Mouse (Mus musculus) thymus, adult 2 months (tissue): ENCODE measurements around the gene Sirt7. TPM values are rescaled to one million over a fixed set of nuclear protein-coding genes. Genes with fewer than 3 reads are reported as not detected.

Source experiments
- DNase-seq: peaks from one replicate; pipeline ENCODE4 v3.0.0; 2021
- H3K27ac ChIP-seq: fragments of 200-500 bp; 2 replicates; pipeline ENCODE4 v1.5.1; 2012; ENCODE audit warnings: low read length, control low read depth; ENCODE audit not compliant: control insufficient read depth, insufficient read depth
- H3K27me3 ChIP-seq: fragments of 200-500 bp; 2 replicates; pipeline ENCODE4 v1.6.1; 2012; ENCODE audit warnings: mild to moderate bottlenecking, low read length, moderate library complexity, mixed read lengths; ENCODE audit not compliant: control insufficient read depth, insufficient read depth
- H3K36me3 ChIP-seq: fragments of 200-500 bp; 2 replicates; pipeline ENCODE4 v1.6.1; 2012; ENCODE audit warnings: mild to moderate bottlenecking, low read length, moderate library complexity; ENCODE audit not compliant: control insufficient read depth, insufficient read depth
- H3K4me1 ChIP-seq: fragments of 200-500 bp; replicated peaks from 2 replicates; pipeline ENCODE4 v1.6.1; 2012; ENCODE audit warnings: low read length; ENCODE audit not compliant: control insufficient read depth, insufficient read depth
- H3K4me3 ChIP-seq: fragments of 200-500 bp; 2 replicates; pipeline ENCODE4 v1.5.1; 2012; ENCODE audit warnings: mild to moderate bottlenecking, low read length, control low read depth, moderate library complexity; ENCODE audit not compliant: control insufficient read depth, insufficient read depth
- CTCF ChIP-seq: fragments of 200-500 bp; IDR thresholded peaks from 2 replicates; pipeline ENCODE4 v1.5.1; 2012; ENCODE audit warnings: mild to moderate bottlenecking, control low read depth, low read length, moderate library complexity, borderline replicate concordance; ENCODE audit not compliant: control insufficient read depth, poor library complexity, insufficient read depth; ENCODE audit errors: extremely low read depth
- POLR2A ChIP-seq: fragments of 200-500 bp; IDR thresholded peaks from 2 replicates; pipeline ENCODE4 v1.6.1; 2012; ENCODE audit warnings: mild to moderate bottlenecking, low read length, control low read depth, moderate library complexity; ENCODE audit not compliant: control insufficient read depth, poor library complexity, insufficient read depth; ENCODE audit errors: extremely low read depth
- WGBS: fragments of 180-500 bp; shearing (Covaris S2); methylation state at CpG from one replicate; pipeline ENCODE4 v1.1.7; 2018; 5-methylcytosine and 5-hydroxymethylcytosine counted together
- polyA plus RNA-seq: library from polyadenylated mRNA; depleted of rRNA; stranded (reverse); fragments of >200 nt; gene quantifications from 2 replicates; pipeline ENCODE4 v1.2.3, GENCODE M21; 2012; rRNA removed

The Sirt7 gene
- polyA plus RNA-seq = 169 and 184 TPM in 2 replicates

DNA sequence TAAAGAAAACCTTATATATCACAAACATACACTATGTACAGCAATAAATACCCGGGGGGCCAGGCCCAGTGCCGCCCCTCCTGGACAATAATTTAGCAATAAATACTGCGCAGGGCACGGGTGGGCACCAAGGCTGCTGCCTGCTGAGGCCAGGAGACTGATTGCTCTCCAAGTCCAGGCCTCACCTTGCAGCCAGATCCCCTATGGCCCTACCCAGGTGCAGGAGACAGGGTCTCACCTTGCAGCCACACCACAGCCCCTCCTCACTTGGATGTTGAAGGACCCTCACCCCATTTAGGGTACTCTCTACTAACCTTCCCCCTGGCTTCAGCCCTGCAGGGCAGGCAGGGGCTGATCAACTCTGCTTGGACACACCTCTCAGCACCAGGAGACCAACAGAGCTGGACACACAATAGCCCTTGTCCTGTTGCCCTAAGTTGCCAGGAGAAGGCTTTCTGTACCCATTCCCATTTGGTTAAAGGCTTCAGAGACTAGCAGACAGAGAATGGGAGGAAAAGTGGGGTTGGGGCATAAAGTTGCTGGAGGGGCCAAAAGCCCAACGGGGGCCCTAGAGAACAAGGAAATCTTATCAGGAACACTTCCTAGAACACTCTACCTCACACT lies at the start of gene Sirt7:
Gene Sirt7 (minus strand): TSS at position 89 of the 624 bp plus-strand sequence.
- Histone ChIP-seq H3K27ac (peak within 1 kb of the TSS; percentile 49; the same call in 1 of the 2 replicates), H3K36me3 (peaks cover 22% of the 10 kb centered on the region), H3K4me1 (peaks cover 50% of the 10 kb centered on the region), H3K27me3 (no peaks in the 10 kb centered on the region), H3K4me3 (peak within 1 kb of the TSS; percentile 72)
- 13% methylated on average over 5 of the region's 5 CpGs for WGBS
- no peak for TF ChIP-seq CTCF
- no peak; the same call in 1 of the 2 replicates for TF ChIP-seq POLR2A
- DNase-seq = no peak

DNA sequence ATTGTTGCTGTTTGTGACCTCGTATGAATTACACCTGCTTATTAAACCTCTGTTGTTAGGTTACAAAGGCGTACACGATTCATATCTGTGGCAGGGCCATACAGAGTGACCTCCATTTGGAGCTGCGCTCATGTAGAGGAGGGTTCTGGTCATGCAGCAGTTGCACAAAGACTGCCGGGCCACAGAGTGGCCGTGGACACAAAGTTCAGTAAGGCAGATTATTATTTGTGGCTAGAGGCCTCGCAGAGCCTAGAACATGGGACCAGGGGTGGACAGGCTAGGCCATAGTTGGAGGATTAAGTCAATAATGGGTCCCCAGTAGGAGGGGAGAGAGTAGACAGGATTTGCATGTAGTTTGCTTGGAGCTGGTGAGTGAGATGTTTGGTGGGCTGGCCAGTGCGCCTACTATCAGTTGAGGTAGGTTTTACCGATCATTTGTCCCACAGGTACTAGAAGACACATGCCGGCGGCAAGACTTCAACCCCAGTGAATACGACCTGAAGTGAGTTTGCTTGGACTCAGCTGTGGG lies 48.6 kb upstream of the Sirt7 start:
- peak overlapping the region; percentile 80 for H3K4me3 ChIP-seq
- H3K27me3 ChIP-seq = no peaks in the 10 kb centered on the region
- DNase-seq = peak; percentile 6
- peaks cover 17% of the 10 kb centered on the region for H3K4me1 ChIP-seq
- 38% methylated on average over 12 of the region's 12 CpGs for WGBS
- TF ChIP-seq CTCF (no peak), POLR2A (no peak)
- peak overlapping the region; percentile 4; the same call in 1 of the 2 replicates for H3K27ac ChIP-seq
- H3K36me3 ChIP-seq = peaks cover 4% of the 10 kb centered on the region; the same call in 1 of the 2 replicates

DNA sequence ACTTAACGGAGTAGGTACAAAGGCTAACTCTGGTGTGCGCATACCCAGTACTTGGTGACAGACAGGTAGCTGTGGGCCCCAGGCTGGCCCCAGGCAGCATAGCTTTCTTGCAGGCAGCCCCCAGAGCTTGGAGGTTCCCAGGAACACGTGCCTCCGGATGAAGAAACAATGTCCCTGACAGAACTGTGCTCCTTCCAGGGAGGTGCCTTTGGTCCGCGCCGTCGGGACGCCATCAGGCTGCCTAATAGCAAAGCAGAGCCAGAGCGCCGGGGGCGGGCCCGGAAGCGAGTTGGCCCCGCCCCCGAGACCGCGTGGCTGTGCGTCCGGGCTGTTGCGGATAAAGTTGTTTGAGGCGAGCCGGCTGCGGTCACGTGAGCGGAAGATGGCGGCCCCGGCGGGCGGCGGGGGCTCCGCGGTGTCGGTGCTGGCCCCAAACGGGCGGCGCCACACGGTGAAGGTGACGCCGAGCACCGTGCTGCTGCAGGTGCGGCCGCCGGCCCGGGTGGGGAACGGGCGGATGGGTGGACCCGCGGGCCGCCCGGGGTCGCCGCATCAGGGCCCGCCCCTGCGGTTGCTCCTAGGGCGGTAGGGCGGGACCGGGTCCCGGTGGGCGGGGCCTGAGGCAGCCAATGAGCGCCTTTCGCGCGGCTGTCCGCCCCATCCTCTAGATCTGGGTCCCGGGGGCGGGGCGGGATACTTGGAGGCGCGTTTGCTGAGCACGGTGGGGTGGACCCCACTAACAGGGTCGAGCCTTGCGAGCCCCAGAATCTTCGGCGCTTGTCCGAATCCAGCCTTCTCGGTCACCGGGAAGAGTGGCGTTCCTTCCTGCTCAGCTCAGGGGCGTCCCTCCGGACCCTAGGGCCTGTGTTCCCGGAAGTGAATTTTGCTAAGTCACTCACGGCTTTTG lies 47.9 kb upstream of the Sirt7 start, which contains the start of gene Aspscr1:
Gene Aspscr1 (plus strand): TSS at position 287 of the 907 bp plus-strand sequence.
- WGBS = 2% methylated on average over 83 of the region's 83 CpGs
- peak within 1 kb of the TSS; percentile 80 for H3K4me3 ChIP-seq
- peaks cover 17% of the 10 kb centered on the region for H3K4me1 ChIP-seq

DNA sequence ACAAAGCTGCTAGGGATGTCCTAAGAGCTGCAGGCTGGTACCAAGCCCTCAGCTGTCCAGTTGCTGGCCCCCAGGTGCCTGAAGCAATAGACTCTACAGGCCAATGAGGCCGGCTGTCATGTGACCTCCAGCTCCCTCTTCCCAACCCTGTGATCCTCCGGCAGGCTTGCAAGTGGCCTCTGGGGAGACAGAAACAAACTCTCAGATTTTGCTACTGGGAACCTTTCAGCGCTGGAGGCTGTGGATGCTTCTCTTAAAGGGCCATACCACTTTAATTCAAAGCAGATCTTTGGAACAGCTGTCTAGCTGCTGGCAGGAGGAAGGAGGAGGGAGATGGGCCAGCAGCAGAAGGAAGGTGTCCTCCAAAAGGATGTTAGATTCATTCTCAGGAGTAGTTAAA lies 41.6 kb upstream of the Sirt7 start:
- Histone ChIP-seq H3K27ac (no peak overlapping the region), H3K4me1 (no peaks in the 10 kb centered on the region), H3K36me3 (no peaks in the 10 kb centered on the region), H3K27me3 (peaks cover 4% of the 10 kb centered on the region), H3K4me3 (no peak overlapping the region)
- no peak for DNase-seq
- no peak for TF ChIP-seq POLR2A
- TF ChIP-seq CTCF = no peak
- 78% methylated on average over 3 of the region's 3 CpGs for WGBS

More for the DNA sequence above, 47.9 kb upstream of the Sirt7 start, which contains the start of gene Aspscr1:
- no peaks in the 10 kb centered on the region for H3K36me3 ChIP-seq
- H3K27ac ChIP-seq = peak within 1 kb of the TSS; percentile 4; the same call in 1 of the 2 replicates
- 0 out of 2 replicates have a peak, but pooled peaks have one; percentile 15 for TF ChIP-seq CTCF
- TF ChIP-seq POLR2A = peak; percentile 43; the same call in 1 of the 2 replicates
- peak; percentile 98 for DNase-seq
- no peaks in the 10 kb centered on the region for H3K27me3 ChIP-seq

DNA sequence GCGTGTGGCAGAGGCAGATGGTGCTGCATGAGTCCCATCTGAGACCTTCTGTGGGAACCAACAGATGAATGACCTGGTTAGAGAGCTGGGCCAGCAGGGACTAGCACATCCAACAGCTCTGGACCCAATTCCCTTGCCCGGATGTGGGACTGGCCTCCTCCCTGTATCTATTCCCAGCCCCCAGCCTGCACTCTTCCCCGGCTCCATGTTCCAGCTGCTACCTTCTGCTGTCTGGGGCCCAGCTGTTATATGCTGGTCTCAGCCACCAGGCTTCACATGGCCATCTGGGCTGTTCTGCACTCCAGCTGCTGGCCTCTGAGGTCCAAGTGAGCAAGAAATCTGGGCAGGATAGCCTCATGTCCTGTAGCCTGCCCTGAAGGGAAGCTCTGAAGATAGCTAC lies 40.4 kb upstream of the Sirt7 start:
- Histone ChIP-seq H3K4me1 (peaks cover 6% of the 10 kb centered on the region), H3K4me3 (no peak overlapping the region), H3K27me3 (peaks cover 13% of the 10 kb centered on the region), H3K27ac (no peak overlapping the region), H3K36me3 (no peaks in the 10 kb centered on the region)
- 92% methylated on average over 3 of the region's 3 CpGs for WGBS
- no peak for TF ChIP-seq POLR2A
- no peak for TF ChIP-seq CTCF
- no peak for DNase-seq

DNA sequence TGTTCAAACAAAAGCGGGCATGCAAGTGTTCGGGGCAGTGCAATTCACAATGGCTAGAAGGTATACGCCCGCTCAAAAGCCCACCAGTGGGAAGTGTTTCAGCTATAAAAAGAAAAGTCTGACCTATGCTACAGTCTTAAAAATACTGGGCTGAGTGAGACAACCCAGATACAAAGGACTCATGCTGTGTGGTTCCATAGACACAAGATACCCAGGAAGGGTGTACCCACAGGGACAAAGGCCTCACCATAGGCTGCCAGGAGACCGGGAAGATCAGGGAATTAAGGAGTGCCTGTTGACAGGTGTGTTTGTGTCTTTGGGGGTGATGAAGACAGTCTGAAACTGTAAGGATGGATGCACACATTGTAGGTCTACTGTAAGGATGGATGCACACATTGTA lies 38.7 kb upstream of the Sirt7 start:
- no peak overlapping the region for H3K27ac ChIP-seq
- no peaks in the 10 kb centered on the region for H3K36me3 ChIP-seq
- H3K27me3 ChIP-seq = peaks cover 25% of the 10 kb centered on the region
- H3K4me1 ChIP-seq = peaks cover 14% of the 10 kb centered on the region
- DNase-seq = no peak
- WGBS = 97% methylated on average over 5 of the region's 5 CpGs
- no peak overlapping the region for H3K4me3 ChIP-seq
- TF ChIP-seq CTCF = no peak
- no peak for TF ChIP-seq POLR2A
